Mouse (Mus musculus): ENCODE measurements around the gene Tshz2.

Tshz2 gene

GRCm38 (mm10) chr2:169699862-169700511 lies 67.2 kb downstream of the Tshz2 start:
- DNase-seq (ENCODE audit: low spot score), result peak; percentile 47

- no peak for DNase-seq (ENCODE audit: low spot score)
Observed at GRCm38 (mm10) chr2:169702725-169703486, 70.1 kb downstream of the Tshz2 start.

- no peak for DNase-seq (ENCODE audit: low spot score)
Observed at GRCm38 (mm10) chr2:169721793-169722326, 89.0 kb downstream of the Tshz2 start.

GRCm38 (mm10) chr2:169722341-169722740 lies 89.5 kb downstream of the Tshz2 start:
- DNase-seq (ENCODE audit: low spot score), result no peak

- no peak for DNase-seq (ENCODE audit: low spot score)
Observed at GRCm38 (mm10) chr2:169723645-169724462, 91.0 kb downstream of the Tshz2 start.

GRCm38 (mm10) chr2:169728651-169729280 lies 96.0 kb downstream of the Tshz2 start:
- no peak for DNase-seq (ENCODE audit: low spot score)

- no peak for DNase-seq (ENCODE audit: low spot score)
Observed at GRCm38 (mm10) chr2:169730551-169730996, 97.8 kb downstream of the Tshz2 start.

- DNase-seq (ENCODE audit: low spot score), result no peak
Observed at GRCm38 (mm10) chr2:169734053-169734452, 101.2 kb downstream of the Tshz2 start.

GRCm38 (mm10) chr2:169735475-169736406 lies 102.9 kb downstream of the Tshz2 start:
- DNase-seq (ENCODE audit: low spot score), result peak; percentile 86

GRCm38 (mm10) chr2:169740996-169741395 lies 108.2 kb downstream of the Tshz2 start:
- DNase-seq (ENCODE audit: low spot score), result no peak

- no peak for DNase-seq (ENCODE audit: low spot score)
Observed at GRCm38 (mm10) chr2:169742791-169743190, 110.0 kb downstream of the Tshz2 start.

GRCm38 (mm10) chr2:169743294-169743693 lies 110.5 kb downstream of the Tshz2 start:
- DNase-seq (ENCODE audit: low spot score), result no peak

GRCm38 (mm10) chr2:169743910-169744309 lies 111.1 kb downstream of the Tshz2 start:
- DNase-seq (ENCODE audit: low spot score), result no peak

- DNase-seq (ENCODE audit: low spot score), result no peak
Observed at GRCm38 (mm10) chr2:169747114-169747642, 114.4 kb downstream of the Tshz2 start.

GRCm38 (mm10) chr2:169749331-169749945 lies 116.6 kb downstream of the Tshz2 start:
- no peak for DNase-seq (ENCODE audit: low spot score)

GRCm38 (mm10) chr2:169750574-169751491 lies 118.0 kb downstream of the Tshz2 start:
- no peak for DNase-seq (ENCODE audit: low spot score)

- no peak for DNase-seq (ENCODE audit: low spot score)
Observed at GRCm38 (mm10) chr2:169752126-169752525, 119.3 kb downstream of the Tshz2 start.

GRCm38 (mm10) chr2:169753432-169753831 lies 120.6 kb downstream of the Tshz2 start:
- no peak for DNase-seq (ENCODE audit: low spot score)

- DNase-seq (ENCODE audit: low spot score), result no peak
Observed at GRCm38 (mm10) chr2:169755091-169755490, 122.3 kb downstream of the Tshz2 start.

All from testis, postnatal 10 days (tissue).